ENCODE assay signal across 8 mouse cellular contexts in the genomic region with DNA sequence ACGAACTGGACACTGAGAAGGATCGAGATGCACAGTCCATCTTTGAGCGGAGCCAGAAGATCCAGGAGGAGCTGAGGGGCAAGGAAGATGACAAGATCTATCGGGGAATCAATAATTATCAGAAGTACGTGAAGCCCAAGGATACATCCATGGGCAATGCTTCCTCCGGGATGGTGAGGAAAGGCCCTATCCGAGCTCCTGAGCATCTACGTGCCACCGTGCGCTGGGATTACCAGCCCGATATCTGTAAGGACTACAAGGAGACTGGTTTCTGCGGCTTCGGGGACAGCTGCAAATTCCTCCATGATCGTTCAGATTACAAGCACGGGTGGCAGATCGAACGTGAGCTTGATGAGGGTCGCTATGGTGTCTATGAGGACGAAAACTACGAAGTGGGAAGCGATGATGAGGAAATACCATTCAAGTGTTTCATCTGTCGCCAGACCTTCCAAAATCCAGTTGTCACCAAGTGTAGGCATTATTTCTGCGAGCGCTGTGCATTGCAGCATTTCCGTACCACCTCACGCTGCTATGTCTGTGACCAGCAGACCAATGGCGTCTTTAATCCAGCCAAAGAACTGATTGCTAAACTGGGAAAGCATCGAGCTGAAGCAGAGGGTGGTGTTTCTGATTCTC. TPM values are rescaled to one million over a fixed set of nuclear protein-coding genes. Genes with fewer than 3 reads are reported as not detected.
DNase-seq lines count a peak whose midpoint lies in the region; ATAC-seq and TF ChIP-seq lines count a peak whose summit lies in the region.

No protein-coding gene starts in this region.

- TF ChIP-seq POLR2A in liver, adult 2 months (IDR thresholded peaks at IDR 0.05; ENCODE audit: extremely low read depth, insufficient read depth, low read length), result no peak

- TF ChIP-seq EP300 in heart, postnatal 0 days (IDR thresholded peaks at IDR 0.05; ENCODE audit: low read depth), result no peak

- H3K9me3 ChIP-seq in kidney, embryonic 15.5 days (replicated peaks), result no peaks in the 10 kb centered on the region
- H3K9me3 ChIP-seq in heart, postnatal 0 days (replicated peaks; ENCODE audit: control insufficient read depth, low read length), result no peaks in the 10 kb centered on the region
- H3K9me3 ChIP-seq in neural tube, embryonic 15.5 days (replicated peaks), result no peaks in the 10 kb centered on the region

- TF ChIP-seq CTCF in heart, postnatal 0 days (IDR thresholded peaks at IDR 0.05; ENCODE audit: low read depth), result no peak
- no peak for TF ChIP-seq CTCF in liver, adult 2 months (IDR thresholded peaks at IDR 0.05; ENCODE audit: low read depth, low read length)

- H3K27me3 ChIP-seq in kidney, embryonic 15.5 days, result no peaks in the 10 kb centered on the region
- no peaks in the 10 kb centered on the region for H3K27me3 ChIP-seq in heart, postnatal 0 days (ENCODE audit: control insufficient read depth, insufficient read depth, low read length)
- H3K27me3 ChIP-seq in liver, adult 2 months (ENCODE audit: control insufficient read depth, insufficient read depth, low read length), result no peaks in the 10 kb centered on the region
- H3K27me3 ChIP-seq in neural tube, embryonic 15.5 days (replicated peaks), result no peaks in the 10 kb centered on the region

- DNase-seq in kidney, adult 11 months, result no peak
- DNase-seq in ES-CJ7 (ENCODE audit: low read depth, low spot score), result peak; percentile 7
- DNase-seq in cerebellum, adult 9-11 months, result peak; percentile 5
- no peak for DNase-seq in heart, postnatal 0 days (ENCODE audit: low spot score)
- no peak for DNase-seq in liver, adult 2 months (ENCODE audit: extremely low read depth, low read depth, low spot score)
- DNase-seq in yolk sac, embryonic 10.5 days (ENCODE audit: low spot score), result no peak

- H3K4me3 ChIP-seq in kidney, embryonic 15.5 days (replicated peaks), result peak overlapping the region; percentile 58
- peak overlapping the region; percentile 73 for H3K4me3 ChIP-seq in heart, postnatal 0 days (ENCODE audit: low read depth, low read length)
- H3K4me3 ChIP-seq in liver, adult 2 months (ENCODE audit: insufficient read depth, low read depth, low read length), result peak overlapping the region; percentile 99
- H3K4me3 ChIP-seq in neural tube, embryonic 15.5 days (replicated peaks), result peak overlapping the region; percentile 53

- H3K4me1 ChIP-seq in kidney, embryonic 15.5 days, result peaks cover 6% of the 10 kb centered on the region; the same call in 1 of the 2 replicates
- H3K4me1 ChIP-seq in heart, postnatal 0 days (ENCODE audit: control insufficient read depth, insufficient read depth), result no peaks in the 10 kb centered on the region
- H3K4me1 ChIP-seq in liver, adult 2 months (ENCODE audit: control insufficient read depth, insufficient read depth, low read length), result peaks cover 5% of the 10 kb centered on the region
- peaks cover 16% of the 10 kb centered on the region; the same call in 1 of the 2 replicates for H3K4me1 ChIP-seq in neural tube, embryonic 15.5 days

- ATAC-seq in kidney, embryonic 15.5 days (replicated peaks; ENCODE audit: low FRiP score), result peak; percentile 14
- 0 out of 2 replicates have a peak, but pooled peaks have one; percentile 19 for ATAC-seq in heart, postnatal 0 days (ENCODE audit: insufficient read depth, low read depth)
- ATAC-seq in neural tube, embryonic 15.5 days (ENCODE audit: low FRiP score), result peak; percentile 56

- no peaks in the 10 kb centered on the region; the same call in 1 of the 2 replicates for H3K79me2 ChIP-seq in liver, adult 2 months (ENCODE audit: control insufficient read depth, insufficient read depth, low read length)

- no peak overlapping the region for H3K27ac ChIP-seq in kidney, embryonic 15.5 days
- no peak overlapping the region for H3K27ac ChIP-seq in heart, postnatal 0 days (ENCODE audit: low read depth)
- H3K27ac ChIP-seq in liver, adult 2 months (replicated peaks; ENCODE audit: insufficient read depth, low read depth, low read length), result no peak overlapping the region
- H3K27ac ChIP-seq in neural tube, embryonic 15.5 days (replicated peaks), result peak overlapping the region; percentile 84

- WGBS in kidney, embryonic 15.5 days, result 23% methylated on average over 28 of the region's 28 CpGs
- WGBS in heart, postnatal 0 days, result 25% methylated on average over 28 of the region's 28 CpGs
- 9% methylated on average over 28 of the region's 28 CpGs for WGBS in liver, adult 2 months
- WGBS in neural tube, embryonic 15.5 days, result 23% methylated on average over 28 of the region's 28 CpGs

- peaks cover 9% of the 10 kb centered on the region; the same call in 1 of the 2 replicates for H3K36me3 ChIP-seq in kidney, embryonic 15.5 days
- H3K36me3 ChIP-seq in heart, postnatal 0 days (replicated peaks; ENCODE audit: control insufficient read depth, insufficient read depth, low read length), result no peaks in the 10 kb centered on the region
- no peaks in the 10 kb centered on the region; the same call in 1 of the 2 replicates for H3K36me3 ChIP-seq in liver, adult 2 months (ENCODE audit: control insufficient read depth, insufficient read depth, low read length)
- H3K36me3 ChIP-seq in neural tube, embryonic 15.5 days, result 0 out of 2 replicates have a peak, but pooled peaks cover 2% of the 10 kb centered on the region

- peak overlapping the region; percentile 64 for H3K4me2 ChIP-seq in kidney, embryonic 15.5 days
- peak overlapping the region; percentile 80 for H3K4me2 ChIP-seq in heart, postnatal 0 days (ENCODE audit: low read depth, low read length)
- peak overlapping the region; percentile 57 for H3K4me2 ChIP-seq in neural tube, embryonic 15.5 days

- H3K9ac ChIP-seq in kidney, embryonic 15.5 days, result peak overlapping the region; percentile 45
- H3K9ac ChIP-seq in heart, postnatal 0 days (replicated peaks; ENCODE audit: low read depth, low read length), result peak overlapping the region; percentile 65
- H3K9ac ChIP-seq in liver, adult 2 months (ENCODE audit: low read depth, low read length), result peak overlapping the region; percentile 78
- peak overlapping the region; percentile 51 for H3K9ac ChIP-seq in neural tube, embryonic 15.5 days (replicated peaks)

RNA-seq across cellular contexts. Expression of a gene that starts 0.8 kb away (rescaled TPM):
- 8.9 TPM in 2 replicates for polyA plus RNA-seq in kidney, embryonic 15.5 days (2015; fragmentation: Nextera tagmentation; extraction: Ambion mirVana)
- not detected in 2 replicates for total RNA-seq in heart, postnatal 0 days (2014; rRNA removed; ENCODE audit: low replicate concordance)
- 5.5 and 5.6 TPM in 2 replicates for polyA plus RNA-seq in heart, postnatal 0 days (2015; fragmentation: Nextera tagmentation; extraction: Ambion mirVana)
- total RNA-seq in liver, adult 2 months (2014; rRNA removed), result 0.87 and 1.1 TPM in 2 replicates
- 1.4 and 1.7 TPM in 2 replicates for polyA plus RNA-seq in liver, adult 2 months (2012; rRNA removed)
- polyA plus RNA-seq in neural tube, embryonic 15.5 days (2015; fragmentation: Nextera tagmentation; extraction: Ambion mirVana), result 23.7 and 27.3 TPM in 2 replicates

RNA-seq across cellular contexts. Expression of a gene that starts 0.9 kb away (rescaled TPM):
- polyA plus RNA-seq in kidney, embryonic 15.5 days (2015; fragmentation: Nextera tagmentation; extraction: Ambion mirVana), result 432 and 490 TPM in 2 replicates
- total RNA-seq in heart, postnatal 0 days (2014; rRNA removed; ENCODE audit: low replicate concordance), result 337 and 420 TPM in 2 replicates
- polyA plus RNA-seq in heart, postnatal 0 days (2015; fragmentation: Nextera tagmentation; extraction: Ambion mirVana), result 1,804 and 1,915 TPM in 2 replicates
- total RNA-seq in liver, adult 2 months (2014; rRNA removed), result 297 and 311 TPM in 2 replicates
- polyA plus RNA-seq in liver, adult 2 months (2012; rRNA removed), result 260 and 276 TPM in 2 replicates
- 742 and 895 TPM in 2 replicates for polyA plus RNA-seq in neural tube, embryonic 15.5 days (2015; fragmentation: Nextera tagmentation; extraction: Ambion mirVana)

RNA-seq across cellular contexts. Expression of a gene that starts 19.0 kb away (rescaled TPM):
- not detected in 2 replicates for polyA plus RNA-seq in kidney, embryonic 15.5 days (2015; fragmentation: Nextera tagmentation; extraction: Ambion mirVana)
- not detected in 2 replicates for total RNA-seq in heart, postnatal 0 days (2014; rRNA removed; ENCODE audit: low replicate concordance)
- not detected in 2 replicates for polyA plus RNA-seq in heart, postnatal 0 days (2015; fragmentation: Nextera tagmentation; extraction: Ambion mirVana)
- total RNA-seq in liver, adult 2 months (2014; rRNA removed), result not detected in 2 replicates
- not detected in 2 replicates for polyA plus RNA-seq in liver, adult 2 months (2012; rRNA removed)
- polyA plus RNA-seq in neural tube, embryonic 15.5 days (2015; fragmentation: Nextera tagmentation; extraction: Ambion mirVana), result not detected in 2 replicates

RNA-seq across cellular contexts. Expression of a gene that starts 23.2 kb away (rescaled TPM):
- polyA plus RNA-seq in kidney, embryonic 15.5 days (2015; fragmentation: Nextera tagmentation; extraction: Ambion mirVana), result 0.12 TPM in 1 of 2 replicates, not detected in the other
- total RNA-seq in heart, postnatal 0 days (2014; rRNA removed; ENCODE audit: low replicate concordance), result not detected in 2 replicates
- polyA plus RNA-seq in heart, postnatal 0 days (2015; fragmentation: Nextera tagmentation; extraction: Ambion mirVana), result 0.05 and 0.07 TPM in 2 replicates
- not detected in 2 replicates for total RNA-seq in liver, adult 2 months (2014; rRNA removed)
- not detected in 2 replicates for polyA plus RNA-seq in liver, adult 2 months (2012; rRNA removed)
- 0.14 and 0.29 TPM in 2 replicates for polyA plus RNA-seq in neural tube, embryonic 15.5 days (2015; fragmentation: Nextera tagmentation; extraction: Ambion mirVana)

RNA-seq across cellular contexts. Expression of a gene that starts 30.2 kb away (rescaled TPM):
- polyA plus RNA-seq in kidney, embryonic 15.5 days (2015; fragmentation: Nextera tagmentation; extraction: Ambion mirVana), result not detected in 2 replicates
- total RNA-seq in heart, postnatal 0 days (2014; rRNA removed; ENCODE audit: low replicate concordance), result not detected in 2 replicates
- not detected in 2 replicates for polyA plus RNA-seq in heart, postnatal 0 days (2015; fragmentation: Nextera tagmentation; extraction: Ambion mirVana)
- not detected in 2 replicates for total RNA-seq in liver, adult 2 months (2014; rRNA removed)
- polyA plus RNA-seq in liver, adult 2 months (2012; rRNA removed), result not detected in 2 replicates
- not detected in 2 replicates for polyA plus RNA-seq in neural tube, embryonic 15.5 days (2015; fragmentation: Nextera tagmentation; extraction: Ambion mirVana)

Comparison
In these comparisons a context has a peak if more than half of its experiments do, and no peak if none do; other contexts are left out.
1. DNase-seq: peak in ES-CJ7 (single experiment) and cerebellum, adult 9-11 months (single experiment); none in kidney, adult 11 months (single experiment), heart, postnatal 0 days (single experiment), liver, adult 2 months (single experiment) and yolk sac, embryonic 10.5 days (single experiment).
2. Peak in every context shown above with its lines, with median percentiles within 50 percentile points of each other: ATAC-seq, H3K4me2 ChIP-seq, H3K4me3 ChIP-seq and H3K9ac ChIP-seq.